Mouse (Mus musculus): ENCODE measurements around the gene Olfml2b. TPM values are rescaled to one million over a fixed set of nuclear protein-coding genes. Genes with fewer than 3 reads are reported as not detected.

The Olfml2b gene
- polyA plus RNA-seq, 1 experiment from 2014 or later = 7.0 TPM

DNA sequence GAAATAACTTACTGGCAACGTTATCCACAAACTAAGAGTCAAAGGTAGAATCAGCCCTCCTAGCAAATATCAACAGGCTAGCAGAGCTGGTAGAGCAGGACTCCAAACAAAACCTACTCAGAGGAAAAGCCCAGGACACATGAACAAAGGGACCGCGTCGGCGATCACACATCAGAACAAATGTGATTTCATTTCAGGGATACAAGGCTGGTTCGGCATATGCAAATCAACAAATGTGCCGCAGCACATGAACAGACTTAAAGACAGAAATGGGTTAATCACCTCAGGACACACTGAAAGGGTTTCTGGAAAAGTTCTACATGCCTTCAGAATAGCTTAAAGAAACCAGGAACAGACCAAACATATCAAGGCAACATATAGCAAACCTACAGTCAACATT, 67.4 kb downstream of the Olfml2b start:
- Histone ChIP-seq H3K9me3 (replicated peaks) (no peaks in the 10 kb centered on the region), H3K4me1 (no peaks in the 10 kb centered on the region), H3K4me3 (replicated peaks) (no peak overlapping the region), H3K9ac (replicated peaks) (no peak overlapping the region), H3K4me2 (no peak overlapping the region), H3K36me3 (peaks cover 8% of the 10 kb centered on the region; the same call in 1 of the 2 replicates), H3K27ac (replicated peaks) (no peak overlapping the region), H3K27me3 (replicated peaks) (no peaks in the 10 kb centered on the region)
- 93% methylated on average over 7 of the region's 7 CpGs for WGBS
- ATAC-seq (ENCODE audit: low FRiP score) = no peak

DNA sequence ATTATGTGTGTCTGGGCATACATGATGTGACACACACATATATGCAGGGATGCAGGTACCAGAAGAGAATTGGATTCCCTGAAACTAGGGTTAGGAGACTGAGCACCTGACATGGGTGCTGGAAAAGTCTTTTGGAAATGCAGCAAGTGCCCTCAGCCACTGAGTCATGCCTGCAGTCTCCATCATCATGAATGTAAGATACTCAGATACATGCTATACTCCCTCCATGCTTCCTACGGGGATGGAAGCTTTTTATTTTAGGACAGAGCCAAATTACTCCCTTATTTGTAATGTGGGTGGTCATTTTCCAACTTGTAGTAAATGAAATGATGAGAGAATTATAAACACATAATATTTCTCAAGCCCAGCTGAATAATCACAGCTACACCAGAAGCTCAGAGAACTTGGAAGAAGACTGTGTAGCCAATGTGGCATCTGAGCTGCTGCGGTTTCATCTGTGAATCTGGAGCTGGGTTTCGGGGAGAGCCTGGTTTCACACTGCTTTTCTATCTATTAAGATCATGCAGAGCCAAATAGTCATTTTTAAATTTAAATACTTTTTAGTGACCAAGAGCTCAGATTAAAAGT, 73.0 kb downstream of the Olfml2b start:
- Histone ChIP-seq H3K27me3 (replicated peaks) (no peaks in the 10 kb centered on the region), H3K27ac (replicated peaks) (no peak overlapping the region), H3K36me3 (no peaks in the 10 kb centered on the region), H3K4me1 (no peaks in the 10 kb centered on the region), H3K9ac (replicated peaks) (no peak overlapping the region), H3K4me2 (no peak overlapping the region), H3K4me3 (replicated peaks) (no peak overlapping the region), H3K9me3 (replicated peaks) (no peaks in the 10 kb centered on the region)
- ATAC-seq (ENCODE audit: low FRiP score) = no peak
- WGBS = 91% methylated on average over 3 of the region's 3 CpGs

DNA sequence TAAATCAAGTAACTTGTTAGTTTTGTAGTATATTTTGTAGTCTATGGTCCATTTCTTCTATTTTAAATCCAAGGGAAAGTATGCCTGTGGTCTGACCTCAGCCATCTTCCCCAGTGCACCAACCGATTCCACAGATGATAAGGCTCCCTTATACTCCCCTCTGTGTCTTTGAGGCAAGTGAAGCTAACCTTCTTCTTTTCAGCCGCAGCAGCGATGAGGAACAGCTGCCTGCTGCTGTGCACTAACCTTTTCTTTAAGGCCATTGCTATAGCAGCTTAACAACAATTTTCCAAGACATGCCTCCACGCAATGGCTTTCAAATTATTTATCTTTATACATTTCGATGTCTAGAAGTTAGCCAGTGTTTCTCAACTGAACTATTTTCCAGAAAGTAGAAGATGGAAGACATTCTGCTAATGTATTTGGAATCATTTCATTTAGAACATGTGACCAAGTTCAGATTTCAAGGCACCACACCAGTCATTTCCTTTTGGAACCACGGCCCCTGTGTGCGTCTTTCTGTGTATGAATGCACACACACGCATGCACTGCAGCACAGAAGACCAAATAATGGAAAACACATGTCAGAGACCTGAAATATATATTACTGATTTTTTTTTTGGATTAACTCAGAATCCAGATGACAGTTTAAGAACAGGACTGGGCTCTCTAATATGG, 73.9 kb downstream of the Olfml2b start:
- Histone ChIP-seq H3K36me3 (no peaks in the 10 kb centered on the region), H3K4me1 (no peaks in the 10 kb centered on the region), H3K27ac (replicated peaks) (no peak overlapping the region), H3K9me3 (replicated peaks) (no peaks in the 10 kb centered on the region), H3K27me3 (replicated peaks) (no peaks in the 10 kb centered on the region), H3K4me2 (no peak overlapping the region), H3K4me3 (replicated peaks) (no peak overlapping the region), H3K9ac (replicated peaks) (no peak overlapping the region)
- WGBS = 82% methylated on average over 8 of the region's 8 CpGs
- ATAC-seq (ENCODE audit: low FRiP score) = no peak

DNA sequence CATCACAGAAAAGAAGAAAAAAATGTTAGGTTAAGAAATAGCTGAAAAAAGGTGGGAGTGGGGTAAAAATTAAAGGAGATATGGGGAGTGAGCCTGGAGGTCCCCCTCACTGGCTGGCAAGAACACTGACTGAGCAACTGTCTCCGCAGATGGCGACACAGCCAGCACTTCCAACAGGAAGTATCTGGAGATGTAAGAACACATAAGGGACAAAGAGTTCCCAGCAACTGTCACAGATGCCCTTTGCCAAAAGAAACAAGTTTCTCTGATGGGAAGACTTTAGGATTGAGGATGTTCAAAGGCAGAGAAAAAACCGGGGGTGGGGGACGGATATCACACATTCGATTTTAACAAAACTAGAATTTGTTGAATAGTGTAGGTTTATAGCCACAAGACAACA, 77.2 kb downstream of the Olfml2b start:
- 88% methylated on average over 5 of the region's 5 CpGs for WGBS

DNA sequence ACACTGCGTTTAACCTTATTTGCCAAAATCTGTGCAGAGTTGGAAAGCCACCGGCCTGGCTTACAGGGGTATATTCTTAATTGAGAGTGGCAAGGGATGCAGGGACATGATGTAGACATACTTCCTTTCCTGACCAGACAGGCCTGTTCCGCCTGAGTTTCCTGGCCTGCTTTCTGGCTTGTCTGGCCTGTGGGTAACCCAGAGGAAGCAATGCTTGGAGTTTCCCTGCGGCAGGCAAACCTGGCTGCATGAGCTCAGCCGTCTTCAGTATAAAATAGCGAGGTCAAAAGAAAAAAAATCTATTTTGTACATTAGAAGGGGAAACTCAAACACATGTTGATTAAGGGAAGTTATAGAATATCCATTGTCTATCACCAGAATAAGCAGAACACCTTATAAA, 84.2 kb downstream of the Olfml2b start:
- 77% methylated on average over 6 of the region's 6 CpGs for WGBS
- no peaks in the 10 kb centered on the region for H3K36me3 ChIP-seq
- H3K9me3 ChIP-seq (replicated peaks) = no peaks in the 10 kb centered on the region
- H3K4me1 ChIP-seq = no peaks in the 10 kb centered on the region
- ATAC-seq (ENCODE audit: low FRiP score) = no peak
- H3K27ac ChIP-seq (replicated peaks) = no peak overlapping the region; the same call in 1 of the 2 replicates
- no peaks in the 10 kb centered on the region for H3K27me3 ChIP-seq (replicated peaks)
- no peak overlapping the region for H3K9ac ChIP-seq (replicated peaks)
- no peak overlapping the region for H3K4me2 ChIP-seq
- no peak overlapping the region for H3K4me3 ChIP-seq (replicated peaks)

More for the DNA sequence above, 77.2 kb downstream of the Olfml2b start:
- H3K9ac ChIP-seq (replicated peaks) = no peak overlapping the region
- H3K4me3 ChIP-seq (replicated peaks) = no peak overlapping the region
- no peak for ATAC-seq (ENCODE audit: low FRiP score)
- H3K27me3 ChIP-seq (replicated peaks) = no peaks in the 10 kb centered on the region
- no peak overlapping the region for H3K27ac ChIP-seq (replicated peaks)
- no peaks in the 10 kb centered on the region for H3K36me3 ChIP-seq
- H3K4me2 ChIP-seq = no peak overlapping the region
- no peaks in the 10 kb centered on the region for H3K9me3 ChIP-seq (replicated peaks)
- H3K4me1 ChIP-seq = no peaks in the 10 kb centered on the region

DNA sequence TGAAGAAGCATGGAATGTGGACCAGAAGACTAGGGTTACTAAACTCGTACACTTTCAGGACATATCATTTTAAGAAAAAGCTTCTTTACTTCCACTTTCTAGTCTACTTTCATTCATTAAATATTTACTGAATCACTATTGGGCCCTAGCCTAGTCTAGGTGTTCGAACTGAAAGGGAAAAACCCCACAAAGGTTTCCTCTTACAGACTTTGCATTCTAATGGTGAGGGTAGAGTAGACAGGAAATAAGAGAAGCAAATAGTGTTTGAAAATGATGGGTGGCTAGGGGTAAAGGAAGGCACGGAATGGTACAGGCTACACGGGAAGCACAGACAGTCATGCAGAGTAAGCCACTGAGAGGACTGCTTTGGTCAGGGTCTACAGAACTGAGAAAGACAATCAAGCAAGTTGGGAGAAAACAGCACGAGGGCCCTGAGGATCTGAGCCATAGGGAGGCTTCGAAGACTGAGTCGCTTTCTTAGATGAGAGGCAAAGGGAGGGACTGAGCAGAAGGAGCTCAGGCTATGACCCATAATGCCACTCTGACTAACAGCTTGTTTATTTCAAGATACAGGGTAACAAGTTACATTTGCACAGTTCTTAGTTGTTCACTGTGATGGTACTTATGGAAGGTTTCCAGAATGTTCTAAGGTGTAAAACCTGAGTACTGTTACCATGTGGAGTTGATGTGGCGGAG, 85.1 kb downstream of the Olfml2b start:
- Histone ChIP-seq H3K9ac (replicated peaks) (no peak overlapping the region), H3K4me3 (replicated peaks) (no peak overlapping the region), H3K4me1 (no peaks in the 10 kb centered on the region), H3K9me3 (replicated peaks) (no peaks in the 10 kb centered on the region), H3K27ac (replicated peaks) (no peak overlapping the region), H3K27me3 (replicated peaks) (no peaks in the 10 kb centered on the region), H3K4me2 (no peak overlapping the region), H3K36me3 (no peaks in the 10 kb centered on the region)
- ATAC-seq (ENCODE audit: low FRiP score) = no peak
- WGBS = 87% methylated on average over 8 of the region's 8 CpGs

DNA sequence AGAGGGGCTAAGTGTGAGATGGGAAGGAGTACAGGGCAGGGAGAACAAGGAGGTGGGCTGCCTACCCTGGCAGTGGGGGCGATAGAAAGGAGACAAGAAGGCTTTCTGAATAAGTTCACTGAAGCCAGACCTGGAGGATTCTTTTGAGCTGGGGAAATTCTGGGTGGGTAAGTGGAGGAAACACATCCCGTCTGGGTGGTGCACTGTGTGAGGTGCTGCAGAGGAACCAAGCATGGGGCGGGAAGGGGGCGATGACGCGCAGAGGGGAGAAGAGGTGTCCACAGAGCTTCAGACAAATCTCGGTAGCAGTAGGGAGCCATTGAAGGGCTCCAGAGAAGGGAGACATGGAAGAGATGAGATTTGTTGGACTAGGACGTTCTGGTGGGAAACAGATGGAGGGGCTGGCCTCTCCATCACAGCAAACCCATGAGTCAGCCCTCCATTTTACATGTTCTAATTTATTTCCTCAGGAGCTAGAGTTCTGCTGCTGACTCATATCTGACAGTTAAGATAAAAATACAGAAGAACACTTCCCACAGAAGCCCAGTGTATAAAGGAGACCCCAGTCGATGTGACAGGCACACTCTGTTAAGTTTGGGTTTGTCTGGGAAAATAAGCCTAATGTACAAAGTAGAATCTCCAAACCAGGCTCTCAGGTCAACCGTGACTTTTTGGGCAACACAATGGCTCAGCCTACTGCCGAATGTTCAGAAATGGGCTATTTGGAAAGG, 87.7 kb downstream of the Olfml2b start:
- ATAC-seq (ENCODE audit: low FRiP score) = no peak
- Histone ChIP-seq H3K27ac (replicated peaks) (no peak overlapping the region), H3K4me2 (no peak overlapping the region), H3K9me3 (replicated peaks) (no peaks in the 10 kb centered on the region), H3K4me3 (replicated peaks) (no peak overlapping the region), H3K36me3 (no peaks in the 10 kb centered on the region), H3K27me3 (replicated peaks) (no peaks in the 10 kb centered on the region), H3K9ac (replicated peaks) (no peak overlapping the region), H3K4me1 (no peaks in the 10 kb centered on the region)
- WGBS = 86% methylated on average over 11 of the region's 11 CpGs

Other genes starting within 250 kb of the Olfml2b start
- gene Nos1ap, start 54.7 kb upstream of the Olfml2b start, polyA plus RNA-seq (2015; fragmentation: Nextera tagmentation; extraction: Ambion mirVana) = 18.9 and 19.0 TPM in 2 replicates
- 7.1 and 7.2 TPM in 2 replicates for gene Atf6, start 223.2 kb downstream of the Olfml2b start, polyA plus RNA-seq (2015; fragmentation: Nextera tagmentation; extraction: Ambion mirVana)
- gene Gm26620, start 240.5 kb downstream of the Olfml2b start, polyA plus RNA-seq (2015; fragmentation: Nextera tagmentation; extraction: Ambion mirVana) = 0.36 and 0.91 TPM in 2 replicates
- gene Dusp12, start 241.0 kb downstream of the Olfml2b start, polyA plus RNA-seq (2015; fragmentation: Nextera tagmentation; extraction: Ambion mirVana) = 43.5 and 51.7 TPM in 2 replicates

Measured in neural tube, embryonic 15.5 days (tissue).